Mouse (Mus musculus): ENCODE data around the gene Kctd19.

DNA sequence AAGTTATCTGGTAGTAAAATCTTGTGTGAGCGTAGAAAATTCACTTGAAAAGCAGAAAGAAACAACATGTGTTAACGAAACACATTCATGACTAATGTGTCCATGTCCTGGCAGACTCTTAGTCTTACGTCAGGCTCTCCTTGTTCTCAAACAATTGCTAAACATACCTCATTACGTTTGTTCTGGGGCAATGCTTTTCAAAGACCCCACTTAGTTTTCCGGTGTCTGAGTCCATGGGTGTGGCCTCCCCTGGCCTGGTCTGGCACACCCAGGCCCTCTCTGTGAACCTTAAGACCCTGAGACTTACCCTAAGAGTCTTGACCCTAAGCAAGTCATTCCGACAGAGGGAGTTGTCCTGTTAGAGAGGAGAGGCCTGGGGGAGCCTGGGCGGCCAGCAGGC is 19.4 kb downstream of the Kctd19 start:
- TF ChIP-seq CTCF (IDR thresholded peaks at IDR 0.05; ENCODE audit: low read depth) (no peak), EP300 (IDR thresholded peaks at IDR 0.05; ENCODE audit: low read depth) (no peak)

Data from liver, embryonic 14.5 days (tissue).